Mouse (Mus musculus): ENCODE data around the gene Mrpl21.
A peak's percentile ranks its signal among the peaks of the same experiment; 100 is the strongest.

Mrpl21 gene

GRCm38 (mm10) chr19:3304017-3304416 is 21.3 kb downstream of the Mrpl21 start:
- no peak for DNase-seq

GRCm38 (mm10) chr19:3307175-3307949 is 24.7 kb downstream of the Mrpl21 start:
- DNase-seq = no peak

GRCm38 (mm10) chr19:3319341-3319740 is 36.6 kb downstream of the Mrpl21 start:
- DNase-seq = no peak

- DNase-seq = no peak
These were observed 37.4 kb downstream of the Mrpl21 start for GRCm38 (mm10) chr19:3320086-3320485.

- peak in 1 of 2 experiments; percentile 37 for DNase-seq
These were observed 38.1 kb downstream of the Mrpl21 start for GRCm38 (mm10) chr19:3320801-3321200.

- DNase-seq = peak; percentile 91 to 92
These were observed 38.9 kb downstream of the Mrpl21 start for GRCm38 (mm10) chr19:3321617-3322016.

- peak; percentile 61 to 77 for DNase-seq
These were observed 39.7 kb downstream of the Mrpl21 start, which contains the start of gene Cpt1a for GRCm38 (mm10) chr19:3322261-3322969. Gene Cpt1a (plus strand): TSS chr19:3322334.

GRCm38 (mm10) chr19:3323201-3323621 is 40.5 kb downstream of the Mrpl21 start:
- peak; percentile 93 to 97 for DNase-seq

GRCm38 (mm10) chr19:3323753-3324270 is 41.1 kb downstream of the Mrpl21 start:
- peak; percentile 93 to 95 for DNase-seq

- peak in 1 of 2 experiments; percentile 46 for DNase-seq
These were observed 41.6 kb downstream of the Mrpl21 start for GRCm38 (mm10) chr19:3324271-3324811.

GRCm38 (mm10) chr19:3324931-3325711 is 42.4 kb downstream of the Mrpl21 start:
- DNase-seq = peak; percentile 96 to 97

- peak; percentile 30 to 43 for DNase-seq
These were observed 43.2 kb downstream of the Mrpl21 start for GRCm38 (mm10) chr19:3325771-3326478.

- peak; percentile 86 to 88 for DNase-seq
These were observed 43.9 kb downstream of the Mrpl21 start for GRCm38 (mm10) chr19:3326479-3327047.

GRCm38 (mm10) chr19:3333247-3333646 is 50.5 kb downstream of the Mrpl21 start:
- DNase-seq = peak; percentile 76 to 93

- DNase-seq = peak; percentile 69 to 74
These were observed 51.2 kb downstream of the Mrpl21 start for GRCm38 (mm10) chr19:3333694-3334515.

GRCm38 (mm10) chr19:3334550-3334949 is 51.8 kb downstream of the Mrpl21 start:
- DNase-seq = no peak

GRCm38 (mm10) chr19:3335917-3336316 is 53.2 kb downstream of the Mrpl21 start:
- DNase-seq = peak in 1 of 2 experiments; percentile 8

- no peak for DNase-seq
These were observed 54.0 kb downstream of the Mrpl21 start for GRCm38 (mm10) chr19:3336485-3337255.

- no peak for DNase-seq
These were observed 56.5 kb downstream of the Mrpl21 start for GRCm38 (mm10) chr19:3339187-3339586.

- DNase-seq = no peak
These were observed 58.3 kb downstream of the Mrpl21 start for GRCm38 (mm10) chr19:3341021-3341420.

Measured in kidney, postnatal 36 days (tissue).